Mouse (Mus musculus) stomach, embryonic 14.5 days (tissue): Measurements from ENCODE around the gene Gm12216. TPM values are rescaled to one million over a fixed set of nuclear protein-coding genes. Genes with fewer than 3 reads are reported as not detected.

Source experiments
- ATAC-seq: fragments of 200-750 bp; cut with Nextera tagmentation; 2 replicates; pipeline ENCODE4 v1.8.0; 2017; ENCODE audit warnings: low read depth, moderate TSS enrichment; ENCODE audit not compliant: insufficient number of reproducible peaks, insufficient read depth, low FRiP score
- H3K27ac ChIP-seq: fragments of 300-500 bp; sonication (generic); 2 replicates; pipeline ENCODE4 v1.5.1; 2014; ENCODE audit warnings: mild to moderate bottlenecking, low read length, moderate library complexity, mixed read lengths
- H3K27me3 ChIP-seq: fragments of 300-500 bp; sonication (generic); 2 replicates; pipeline ENCODE4 v1.6.1; 2014; ENCODE audit warnings: low read length, control low read depth, mixed read lengths; ENCODE audit not compliant: control insufficient read depth, insufficient read depth
- H3K36me3 ChIP-seq: fragments of 300-500 bp; sonication (generic); 2 replicates; pipeline ENCODE4 v1.6.1; 2014; ENCODE audit warnings: mild to moderate bottlenecking, control low read depth, low read length, moderate library complexity, mixed read lengths; ENCODE audit not compliant: control insufficient read depth, insufficient read depth
- H3K4me1 ChIP-seq: fragments of 300-500 bp; sonication (generic); 2 replicates; pipeline ENCODE4 v1.6.1; 2014; ENCODE audit warnings: low read length, control low read depth, mixed read lengths; ENCODE audit not compliant: control insufficient read depth, insufficient read depth
- H3K4me2 ChIP-seq: fragments of 300-500 bp; sonication (generic); replicated peaks from 2 replicates; pipeline ENCODE4 v1.6.1; 2014; ENCODE audit warnings: low read depth, low read length, control low read depth
- H3K4me3 ChIP-seq: fragments of 300-500 bp; sonication (generic); 2 replicates; pipeline ENCODE4 v1.5.1; 2014; ENCODE audit warnings: low read depth, low read length, control low read depth
- H3K9ac ChIP-seq: fragments of 300-500 bp; sonication (generic); replicated peaks from 2 replicates; pipeline ENCODE4 v1.6.1; 2014; ENCODE audit warnings: low read depth, mild to moderate bottlenecking, control low read depth, low read length, moderate library complexity, mixed read lengths
- H3K9me3 ChIP-seq: fragments of 300-500 bp; sonication (generic); 2 replicates; pipeline ENCODE4 v1.6.1; 2016; ENCODE audit warnings: low read depth, low read length, control low read depth; ENCODE audit not compliant: control insufficient read depth
- WGBS: fragments of 180-500 bp; shearing (Covaris S2); extraction: QIAGEN DNeasy Blood & Tissue Kit; methylation state at CpG from one replicate; pipeline ENCODE4 v1.1.7; 2014; 5-methylcytosine and 5-hydroxymethylcytosine counted together
- polyA plus RNA-seq: library from polyadenylated mRNA; unstranded; fragments of >200 nt; fragmentation: Nextera tagmentation; extraction: Ambion mirVana; gene quantifications from 2 replicates; pipeline ENCODE4 v1.2.1, GENCODE M21; 2014

The Gm12216 gene
- polyA plus RNA-seq, 1 experiment from 2014 or later, result 4.3 TPM

DNA sequence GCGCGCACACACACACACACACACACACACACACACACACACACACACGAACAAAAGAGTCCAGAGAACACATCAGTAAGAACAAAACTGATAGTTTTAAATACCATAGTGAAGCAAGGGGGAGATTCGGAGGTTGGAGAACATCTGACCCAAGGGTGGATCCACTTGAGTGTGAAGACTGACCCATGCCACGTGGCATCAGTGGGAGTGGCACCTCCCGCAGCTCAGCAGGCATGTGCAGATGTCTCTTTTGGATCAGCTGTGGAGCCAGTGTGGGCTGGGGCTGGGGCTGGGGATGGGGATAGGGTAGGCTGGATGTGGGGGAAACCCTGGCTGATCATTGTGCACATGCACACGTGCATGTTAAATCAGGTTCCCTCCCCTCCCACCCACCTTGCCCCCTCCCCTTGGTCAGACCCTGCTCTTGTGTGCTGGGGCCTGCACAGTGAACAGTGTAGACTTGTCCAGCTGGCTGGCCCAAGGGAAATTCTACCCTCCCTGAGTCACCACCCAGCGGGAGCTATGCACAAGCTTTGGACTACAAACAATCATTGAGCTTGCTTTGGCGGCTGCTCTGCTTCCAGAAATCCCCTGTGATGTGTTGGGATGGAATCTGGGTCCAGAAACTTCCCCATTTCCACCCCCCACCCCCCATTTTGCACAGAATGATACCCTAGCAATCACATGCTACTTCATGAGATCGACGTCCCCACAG is 37.7 kb downstream of the Gm12216 start:
- no peaks in the 10 kb centered on the region for H3K4me1 ChIP-seq

DNA sequence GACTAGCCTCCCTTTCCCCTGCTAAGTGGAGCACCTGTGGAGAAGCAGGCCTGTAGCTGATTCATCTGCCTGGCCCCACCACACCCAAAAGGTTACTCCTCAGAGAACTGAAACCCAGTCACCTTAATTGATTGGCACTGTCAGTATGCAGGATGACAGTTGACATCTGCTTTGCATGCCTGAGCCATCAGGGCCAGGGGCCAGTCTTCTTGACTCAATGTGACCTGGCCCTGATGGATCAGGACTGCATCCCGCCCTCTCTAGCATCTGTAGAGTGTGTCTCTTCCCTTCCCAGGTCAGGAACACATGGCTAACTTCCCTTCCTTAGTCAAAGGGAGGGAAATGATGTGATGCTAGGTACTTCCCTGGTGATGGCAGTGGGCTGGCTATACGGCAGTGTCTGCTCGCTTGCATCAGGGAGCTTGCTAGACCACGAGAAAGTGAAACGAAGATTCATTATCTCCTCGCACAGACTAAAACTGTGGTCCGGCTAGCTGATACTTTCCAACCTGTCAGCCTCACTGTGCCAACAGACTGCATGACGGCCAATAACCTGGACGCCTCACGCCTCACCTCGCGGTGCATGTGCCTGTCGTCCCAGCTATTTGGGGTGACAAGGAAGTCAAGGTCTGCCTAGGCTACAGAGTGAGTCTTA is 38.4 kb downstream of the Gm12216 start:
- Histone ChIP-seq H3K27me3 (no peaks in the 10 kb centered on the region), H3K4me3 (no peak overlapping the region), H3K36me3 (no peaks in the 10 kb centered on the region), H3K4me2 (no peak overlapping the region), H3K9me3 (no peaks in the 10 kb centered on the region), H3K4me1 (no peaks in the 10 kb centered on the region), H3K27ac (no peak overlapping the region), H3K9ac (no peak overlapping the region)
- 86% methylated on average over 13 of the region's 13 CpGs for WGBS
- no peak for ATAC-seq

More for the DNA sequence above, 37.7 kb downstream of the Gm12216 start:
- H3K4me2 ChIP-seq, result no peak overlapping the region
- no peak overlapping the region for H3K27ac ChIP-seq
- no peak overlapping the region for H3K4me3 ChIP-seq
- no peaks in the 10 kb centered on the region for H3K36me3 ChIP-seq
- ATAC-seq, result no peak
- WGBS, result 86% methylated on average over 11 of the region's 11 CpGs
- no peak overlapping the region for H3K9ac ChIP-seq
- H3K27me3 ChIP-seq, result no peaks in the 10 kb centered on the region
- no peaks in the 10 kb centered on the region for H3K9me3 ChIP-seq

- Histone ChIP-seq H3K9me3 (no peaks in the 10 kb centered on the region), H3K27ac (no peak overlapping the region), H3K4me1 (no peaks in the 10 kb centered on the region), H3K4me3 (no peak overlapping the region), H3K36me3 (no peaks in the 10 kb centered on the region), H3K27me3 (no peaks in the 10 kb centered on the region), H3K4me2 (no peak overlapping the region), H3K9ac (no peak overlapping the region)
- 89% methylated on average over 6 of the region's 6 CpGs for WGBS
- ATAC-seq, result no peak
Measured at GRCm38 (mm10) chr11:53819511-53819910, 39.5 kb downstream of the Gm12216 start.

DNA sequence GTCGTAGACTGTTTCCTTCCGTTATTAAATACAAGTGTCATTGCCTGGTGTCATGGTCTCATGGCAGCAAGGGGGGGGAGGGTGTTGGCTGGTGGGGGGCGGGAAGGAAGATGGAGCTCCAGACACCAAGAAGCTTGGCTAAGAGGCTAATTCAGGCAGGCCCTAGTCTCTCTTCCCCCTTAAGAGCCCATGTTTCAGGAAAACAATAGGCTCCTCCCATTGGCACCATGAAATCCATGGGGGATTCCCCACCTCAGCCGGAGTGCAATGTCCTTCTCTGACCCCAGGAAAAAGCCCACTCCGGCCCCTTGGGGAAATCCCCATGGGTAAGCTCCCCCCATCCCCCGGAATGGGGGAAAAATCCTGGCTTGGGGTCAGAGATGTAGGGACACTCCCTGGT is 40.3 kb downstream of the Gm12216 start:
- 65% methylated on average over 6 of the region's 6 CpGs for WGBS
- H3K27ac ChIP-seq, result no peak overlapping the region
- ATAC-seq, result no peak
- H3K4me2 ChIP-seq, result no peak overlapping the region
- H3K36me3 ChIP-seq, result no peaks in the 10 kb centered on the region
- H3K9me3 ChIP-seq, result no peaks in the 10 kb centered on the region
- H3K27me3 ChIP-seq, result no peaks in the 10 kb centered on the region
- H3K9ac ChIP-seq, result no peak overlapping the region
- H3K4me3 ChIP-seq, result no peak overlapping the region
- no peaks in the 10 kb centered on the region for H3K4me1 ChIP-seq

DNA sequence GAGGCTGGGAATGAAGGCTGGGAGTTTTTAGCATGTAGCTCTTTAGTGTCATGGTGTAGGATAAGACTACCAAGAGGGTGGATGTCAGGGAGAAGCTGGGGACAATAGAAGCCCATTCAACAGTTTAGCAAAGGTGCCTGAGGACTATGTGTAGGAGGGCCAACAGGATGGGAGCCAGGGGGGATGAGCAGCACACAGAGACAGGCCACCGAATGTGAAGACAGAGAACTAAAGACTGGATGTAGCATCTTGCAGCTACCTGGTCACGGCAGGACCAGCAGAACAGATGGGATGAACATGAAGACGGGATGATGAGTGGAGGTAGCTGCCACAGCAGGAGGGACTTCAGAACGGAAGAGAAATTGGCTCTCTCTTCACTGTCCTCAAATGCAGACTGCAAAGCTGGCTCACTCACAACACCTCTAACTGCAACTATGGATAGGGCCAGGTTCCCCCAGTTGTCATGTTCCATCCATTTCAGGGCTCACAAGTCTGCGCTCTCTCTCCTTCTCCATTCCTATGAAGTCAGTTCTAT is 42.1 kb downstream of the Gm12216 start:
- Histone ChIP-seq H3K9ac (no peak overlapping the region), H3K4me3 (no peak overlapping the region), H3K4me2 (no peak overlapping the region), H3K27me3 (no peaks in the 10 kb centered on the region), H3K4me1 (no peaks in the 10 kb centered on the region), H3K9me3 (no peaks in the 10 kb centered on the region), H3K36me3 (no peaks in the 10 kb centered on the region), H3K27ac (no peak overlapping the region)
- 95% methylated on average over 5 of the region's 5 CpGs for WGBS
- ATAC-seq, result no peak

- no peak overlapping the region for H3K9ac ChIP-seq
- H3K4me3 ChIP-seq, result no peak overlapping the region
- H3K4me2 ChIP-seq, result no peak overlapping the region
- no peaks in the 10 kb centered on the region for H3K9me3 ChIP-seq
- H3K4me1 ChIP-seq, result 0 out of 2 replicates have a peak, but pooled peaks cover under 1% of the 10 kb centered on the region
- no peak for ATAC-seq
- no peaks in the 10 kb centered on the region for H3K27me3 ChIP-seq
- H3K36me3 ChIP-seq, result no peaks in the 10 kb centered on the region
- WGBS, result 63% methylated on average over 3 of the region's 3 CpGs
- no peak overlapping the region for H3K27ac ChIP-seq
Measured at GRCm38 (mm10) chr11:53814810-53815209, 44.2 kb downstream of the Gm12216 start.

- 82% methylated on average over 16 of the region's 16 CpGs for WGBS
- H3K4me1 ChIP-seq, result 0 out of 2 replicates have a peak, but pooled peaks cover 4% of the 10 kb centered on the region
- no peaks in the 10 kb centered on the region for H3K27me3 ChIP-seq
- no peak overlapping the region for H3K4me2 ChIP-seq
- H3K36me3 ChIP-seq, result no peaks in the 10 kb centered on the region
- ATAC-seq, result no peak
- H3K4me3 ChIP-seq, result no peak overlapping the region
- H3K27ac ChIP-seq, result no peak overlapping the region
- no peaks in the 10 kb centered on the region for H3K9me3 ChIP-seq
- no peak overlapping the region for H3K9ac ChIP-seq
Measured at GRCm38 (mm10) chr11:53813001-53813868, 45.8 kb downstream of the Gm12216 start.

GRCm38 (mm10) chr11:53811312-53811711 is 47.7 kb downstream of the Gm12216 start:
- WGBS, result 81% methylated on average over 3 of the region's 3 CpGs
- Histone ChIP-seq H3K9me3 (no peaks in the 10 kb centered on the region), H3K9ac (no peak overlapping the region), H3K36me3 (no peaks in the 10 kb centered on the region), H3K27ac (no peak overlapping the region), H3K4me1 (0 out of 2 replicates have a peak, but pooled peaks cover 4% of the 10 kb centered on the region), H3K4me2 (no peak overlapping the region), H3K4me3 (no peak overlapping the region), H3K27me3 (no peaks in the 10 kb centered on the region)
- ATAC-seq, result no peak
